Mouse (Mus musculus) c-Kit-negative CD71-positive TER-119-positive erythroid progenitor cells, embryonic 14.5 days (primary cell): ENCODE measurements around the gene Gm21679.
"Not testable (repeated sequence)": the region's sequence is repeated elsewhere in the genome, so short reads cannot be mapped to it uniquely, and the experiment has no call there.

ENCODE experiments used
- DNase-seq: peaks from one replicate; pipeline ENCODE4 v3.0.0-alpha.2; 2013; ENCODE audit warnings: low read depth, low spot score

Gm21679 gene

DNA sequence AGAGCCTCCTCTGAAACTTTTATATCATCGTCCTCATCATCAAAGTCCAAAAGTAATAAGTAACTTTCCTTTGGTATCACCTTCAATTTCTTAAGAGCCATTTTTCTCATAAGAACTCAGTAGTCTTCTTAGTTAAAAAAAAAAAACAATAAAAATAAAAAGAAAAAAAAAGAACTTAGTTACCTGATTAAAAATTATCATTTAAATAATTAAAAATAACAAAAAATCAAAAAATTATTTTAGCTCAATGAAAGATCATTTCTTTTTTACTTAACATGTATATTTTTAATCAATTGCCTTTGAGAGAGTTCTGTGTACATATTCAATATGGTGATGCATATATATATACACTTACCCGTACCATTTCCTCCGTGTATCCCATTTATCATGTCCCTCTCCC is at the start of gene Gm21679:
Gene Gm21679 (minus strand): TSS at position 101 of the 400 bp plus-strand sequence.
- DNase-seq, result not testable (repeated sequence)
